Mouse (Mus musculus) small intestine, adult 2 months (tissue): ENCODE data around the gene Bcl2l15.

Experiments
- CTCF ChIP-seq: fragments of 200-500 bp; IDR thresholded peaks from 2 replicates; pipeline ENCODE4 v1.5.1; 2012; ENCODE audit warnings: low read depth, mild to moderate bottlenecking, control low read depth, inconsistent platforms, low read length, moderate library complexity, mixed read lengths; ENCODE audit not compliant: insufficient replicate concordance, insufficient read length; ENCODE audit errors: extremely low read depth
- POLR2A ChIP-seq: fragments of 200-500 bp; IDR thresholded peaks from 2 replicates; pipeline ENCODE4 v1.6.1; 2012; ENCODE audit warnings: low read depth, mild to moderate bottlenecking, control low read depth, inconsistent platforms, low read length, moderate library complexity

DNA sequence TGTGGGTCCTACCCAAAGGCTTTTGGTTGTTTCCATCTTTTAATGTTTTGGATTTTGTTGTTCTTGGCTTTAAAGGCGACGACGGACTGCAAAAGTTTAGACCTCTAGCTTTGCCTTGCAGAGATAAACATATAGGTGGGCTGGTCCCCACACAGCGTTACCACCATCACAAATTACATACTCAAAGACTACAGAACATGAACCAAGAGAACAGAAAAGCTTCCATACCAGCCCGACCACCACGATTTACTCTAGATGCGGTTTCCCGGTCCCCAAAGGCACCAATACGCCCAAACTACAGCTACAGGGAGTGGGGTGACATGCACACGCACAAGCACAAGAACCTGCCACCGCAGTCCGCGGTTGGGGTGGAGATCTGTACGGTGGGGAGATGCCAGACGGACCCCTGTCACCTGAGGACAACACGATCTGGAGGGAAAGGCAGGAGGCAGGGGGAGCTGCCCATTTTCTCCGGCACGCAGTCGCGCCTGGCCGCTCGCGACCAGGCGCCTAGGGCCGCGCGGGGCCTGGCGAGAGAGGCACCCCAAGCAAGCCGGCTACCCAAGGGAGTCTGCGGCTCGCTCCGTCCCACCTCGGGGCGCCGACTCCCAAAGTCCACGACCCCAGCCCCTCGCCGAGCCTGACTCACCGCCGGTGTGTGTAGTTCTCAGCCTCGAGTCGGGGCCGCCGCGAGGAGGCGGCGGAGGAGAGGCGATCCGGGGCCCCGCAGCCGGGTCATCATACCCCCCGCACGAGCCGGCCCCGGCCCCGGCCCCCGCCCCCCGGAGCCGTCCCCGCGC is 41.9 kb upstream of the Bcl2l15 start:
- TF ChIP-seq CTCF (no peak), POLR2A (no peak)
